8 mouse cellular contexts compared by ENCODE assay signal in genomic region chr3:87960586-87961191, GRCm38 (mm10). TPM values are rescaled to one million over a fixed set of nuclear protein-coding genes. Genes with fewer than 3 reads are reported as not detected.
DNase-seq lines count a peak whose midpoint lies in the region; ATAC-seq and TF ChIP-seq lines count a peak whose summit lies in the region.

No protein-coding gene starts in this region.

- DNase-seq in gastrocnemius, adult 8-10 months (ENCODE audit: low spot score in 2 of 2), result peak; percentile 70 to 81
- peak; percentile 88 for DNase-seq in induced T-regulatory cell, adult 2 months (ENCODE audit: low read depth)
- DNase-seq in left cerebral cortex, adult 8-10 months (ENCODE audit: low spot score in 2 of 2), result peak; percentile 51 to 69
- peak; percentile 75 for DNase-seq in right cerebral cortex, adult 2 months (ENCODE audit: low spot score in 2 of 2)
- DNase-seq in urinary bladder, postnatal 10 days (ENCODE audit: low spot score), result peak; percentile 53

- no peak overlapping the region for H3K4me3 ChIP-seq in cortical plate, adult 2 months (ENCODE audit: insufficient read depth, low read length)
- H3K4me3 ChIP-seq in megakaryocyte, embryonic 14.5 days (replicated peaks), result peak overlapping the region; percentile 91

- no peaks in the 10 kb centered on the region for H3K36me3 ChIP-seq in megakaryocyte, embryonic 14.5 days (replicated peaks; ENCODE audit: low read length)

- ATAC-seq in activated CD4-positive, CD25-positive, alpha-beta regulatory T cell, adult 4 months, result peak; percentile 84

- no peak for TF ChIP-seq POLR2A in cortical plate, adult 2 months (IDR thresholded peaks at IDR 0.05; ENCODE audit: extremely low read depth, insufficient read depth, low read length)

- peaks cover 5% of the 10 kb centered on the region; the same call in 1 of the 2 replicates for H3K9me3 ChIP-seq in megakaryocyte, embryonic 14.5 days

- H3K27ac ChIP-seq in cortical plate, adult 2 months (ENCODE audit: insufficient read depth, low read length), result no peak overlapping the region

- H3K4me1 ChIP-seq in cortical plate, adult 2 months (ENCODE audit: control insufficient read depth, insufficient read depth, low read length), result no peaks in the 10 kb centered on the region
- peaks cover 40% of the 10 kb centered on the region for H3K4me1 ChIP-seq in megakaryocyte, embryonic 14.5 days

- TF ChIP-seq CTCF in cortical plate, adult 2 months (IDR thresholded peaks at IDR 0.05; ENCODE audit: extremely low read depth, insufficient read depth, low read length), result peak; percentile 95

- peaks cover 72% of the 10 kb centered on the region for H3K27me3 ChIP-seq in megakaryocyte, embryonic 14.5 days (replicated peaks)

RNA-seq across cellular contexts. Expression of gene Nes, which starts 10.2 kb away (rescaled TPM):
- not detected for polyA plus RNA-seq in activated CD4-positive, CD25-positive, alpha-beta regulatory T cell, adult 4 months (2017; shearing (Covaris generic))
- 3.1 and 3.6 TPM in 2 replicates for polyA plus RNA-seq in cortical plate, adult 2 months (2012; rRNA removed)
- total RNA-seq in gastrocnemius, adult 8-10 months (2022), result 10 to 100 TPM in 2 of 4 experiments, 1 to 10 TPM in 2; 8.7 to 18.0 (median 12.0) TPM
- 1 to 10 TPM; 4.0 to 5.5 (median 5.2) TPM for total RNA-seq in left cerebral cortex, adult 8-10 months (2022)
- 0.29 TPM in 1 of 2 replicates, not detected in the other for polyA plus RNA-seq in megakaryocyte, embryonic 14.5 days (2012; ENCODE audit: insufficient read depth, low replicate concordance)

RNA-seq across cellular contexts. Expression of gene Crabp2, which starts 12.2 kb away (rescaled TPM):
- not detected for polyA plus RNA-seq in activated CD4-positive, CD25-positive, alpha-beta regulatory T cell, adult 4 months (2017; shearing (Covaris generic))
- polyA plus RNA-seq in cortical plate, adult 2 months (2012; rRNA removed), result 5.2 and 6.2 TPM in 2 replicates
- not detected for total RNA-seq in gastrocnemius, adult 8-10 months (2022)
- total RNA-seq in left cerebral cortex, adult 8-10 months (2022), result 1 to 10 TPM; 4.9 to 6.5 (median 5.9) TPM
- polyA plus RNA-seq in megakaryocyte, embryonic 14.5 days (2012; ENCODE audit: insufficient read depth, low replicate concordance), result 0.47 TPM in 1 of 2 replicates, not detected in the other

RNA-seq across cellular contexts. Expression of gene Rrnad1, which starts 30.2 kb away (rescaled TPM):
- 10 to 100 TPM; 16.3 to 19.7 TPM for polyA plus RNA-seq in activated CD4-positive, CD25-positive, alpha-beta regulatory T cell, adult 4 months (2017; shearing (Covaris generic))
- polyA plus RNA-seq in cortical plate, adult 2 months (2012; rRNA removed), result 45.0 and 48.7 TPM in 2 replicates
- 1 to 10 TPM; 2.4 to 4.1 (median 3.5) TPM for total RNA-seq in gastrocnemius, adult 8-10 months (2022)
- 10 to 100 TPM; 17.4 to 23.4 (median 20.6) TPM for total RNA-seq in left cerebral cortex, adult 8-10 months (2022)
- 13.9 and 14.0 TPM in 2 replicates for polyA plus RNA-seq in megakaryocyte, embryonic 14.5 days (2012; ENCODE audit: insufficient read depth, low replicate concordance)

RNA-seq across cellular contexts. Expression of gene Isg20l2, which starts 30.6 kb away (rescaled TPM):
- polyA plus RNA-seq in activated CD4-positive, CD25-positive, alpha-beta regulatory T cell, adult 4 months (2017; shearing (Covaris generic)), result 10 to 100 TPM; 17.8 to 18.5 TPM
- 11.3 and 12.0 TPM in 2 replicates for polyA plus RNA-seq in cortical plate, adult 2 months (2012; rRNA removed)
- total RNA-seq in gastrocnemius, adult 8-10 months (2022), result 1 to 10 TPM; 5.8 to 7.6 (median 7.2) TPM
- total RNA-seq in left cerebral cortex, adult 8-10 months (2022), result 10 to 100 TPM; 13.8 to 14.5 (median 14.1) TPM
- 2.9 and 3.6 TPM in 2 replicates for polyA plus RNA-seq in megakaryocyte, embryonic 14.5 days (2012; ENCODE audit: insufficient read depth, low replicate concordance)

RNA-seq across cellular contexts. Expression of gene Bcan, which starts 39.3 kb away (rescaled TPM):
- polyA plus RNA-seq in activated CD4-positive, CD25-positive, alpha-beta regulatory T cell, adult 4 months (2017; shearing (Covaris generic)), result not detected
- polyA plus RNA-seq in cortical plate, adult 2 months (2012; rRNA removed), result 378 and 380 TPM in 2 replicates
- under 1 TPM in 1 of 4 experiments, not detected in 3; 0.15 TPM for total RNA-seq in gastrocnemius, adult 8-10 months (2022)
- 100 to 1,000 TPM; 230 to 238 (median 233) TPM for total RNA-seq in left cerebral cortex, adult 8-10 months (2022)
- polyA plus RNA-seq in megakaryocyte, embryonic 14.5 days (2012; ENCODE audit: insufficient read depth, low replicate concordance), result not detected in 2 replicates
